Mouse (Mus musculus) cerebellum, adult 2 months (tissue): Measurements from ENCODE around the gene Eef1a2.

ENCODE experiments used
- CTCF ChIP-seq: fragments of 200-500 bp; IDR thresholded peaks from 2 replicates; pipeline ENCODE4 v1.5.1; 2011; ENCODE audit warnings: low read depth, mild to moderate bottlenecking, control low read depth, low read length, moderate library complexity, borderline replicate concordance; ENCODE audit not compliant: insufficient read depth
- POLR2A ChIP-seq: fragments of 200-500 bp; IDR thresholded peaks from 2 replicates; pipeline ENCODE4 v1.6.1; 2011; ENCODE audit warnings: low read length, control low read depth, borderline replicate concordance; ENCODE audit not compliant: insufficient read depth

GRCm38 (mm10) chr2:181147546-181148317 is 9.1 kb downstream of the Eef1a2 start:
- no peak for TF ChIP-seq CTCF
- TF ChIP-seq POLR2A, result no peak
